Mouse (Mus musculus): ENCODE results near the gene Rxrg.

Rxrg gene

GRCm38 (mm10) chr1:167644866-167645537, 46.8 kb downstream of the Rxrg start:
- DNase-seq (ENCODE audit: low spot score), result peak; percentile 74

GRCm38 (mm10) chr1:167648670-167649069, 50.5 kb downstream of the Rxrg start:
- no peak for DNase-seq (ENCODE audit: low spot score)

GRCm38 (mm10) chr1:167649122-167649633, 51.0 kb downstream of the Rxrg start:
- no peak for DNase-seq (ENCODE audit: low spot score)

GRCm38 (mm10) chr1:167652336-167652735, 54.2 kb downstream of the Rxrg start:
- peak; percentile 12 for DNase-seq (ENCODE audit: low spot score)

GRCm38 (mm10) chr1:167659065-167659464, 60.9 kb downstream of the Rxrg start:
- no peak for DNase-seq (ENCODE audit: low spot score)

- peak; percentile 26 for DNase-seq (ENCODE audit: low spot score)
These were observed 62.4 kb downstream of the Rxrg start for GRCm38 (mm10) chr1:167660521-167661101.

- no peak for DNase-seq (ENCODE audit: low spot score)
These were observed 62.9 kb downstream of the Rxrg start for GRCm38 (mm10) chr1:167661123-167661522.

GRCm38 (mm10) chr1:167663136-167663535, 65.0 kb downstream of the Rxrg start:
- no peak for DNase-seq (ENCODE audit: low spot score)

GRCm38 (mm10) chr1:167669796-167670195, 71.6 kb downstream of the Rxrg start:
- DNase-seq (ENCODE audit: low spot score), result peak; percentile 34

GRCm38 (mm10) chr1:167672433-167672987, 74.3 kb downstream of the Rxrg start:
- no peak for DNase-seq (ENCODE audit: low spot score)

- DNase-seq (ENCODE audit: low spot score), result no peak
These were observed 80.9 kb downstream of the Rxrg start for GRCm38 (mm10) chr1:167679061-167679460.

GRCm38 (mm10) chr1:167688001-167688346, 89.8 kb downstream of the Rxrg start:
- no peak for DNase-seq (ENCODE audit: low spot score)

GRCm38 (mm10) chr1:167688347-167689231, 90.4 kb downstream of the Rxrg start:
- DNase-seq (ENCODE audit: low spot score), result peak; percentile 18

- DNase-seq (ENCODE audit: low spot score), result no peak
These were observed 90.9 kb downstream of the Rxrg start, which contains the start of gene Lmx1a for GRCm38 (mm10) chr1:167689232-167689261. Gene Lmx1a, plus strand, starts transcription at chr1:167689237.

Data from testis, postnatal 14 days (tissue).